Mouse (Mus musculus): ENCODE data around the gene Prkce.

GRCm38 (mm10) chr17:86622862-86623261 is 455.3 kb downstream of the Prkce start:
- TF ChIP-seq POLR2A (IDR thresholded peaks at IDR 0.05; ENCODE audit: borderline replicate concordance, extremely low read depth, insufficient read depth, insufficient read length, poor library complexity, severe bottlenecking) = no peak
- no peak for TF ChIP-seq CTCF (IDR thresholded peaks at IDR 0.05; ENCODE audit: borderline replicate concordance, extremely low read depth, insufficient read depth, insufficient read length)

Measured in brain, embryonic 14.5 days (tissue).